Mouse (Mus musculus): ENCODE data around the gene Helz2. TPM values are rescaled to one million over a fixed set of nuclear protein-coding genes. Genes with fewer than 3 reads are reported as not detected.
"Not testable (repeated sequence)": the region's sequence is repeated elsewhere in the genome, so short reads cannot be mapped to it uniquely, and the experiment has no call there.

The Helz2 gene
- polyA plus RNA-seq, 1 experiment = 10.9 TPM

DNA sequence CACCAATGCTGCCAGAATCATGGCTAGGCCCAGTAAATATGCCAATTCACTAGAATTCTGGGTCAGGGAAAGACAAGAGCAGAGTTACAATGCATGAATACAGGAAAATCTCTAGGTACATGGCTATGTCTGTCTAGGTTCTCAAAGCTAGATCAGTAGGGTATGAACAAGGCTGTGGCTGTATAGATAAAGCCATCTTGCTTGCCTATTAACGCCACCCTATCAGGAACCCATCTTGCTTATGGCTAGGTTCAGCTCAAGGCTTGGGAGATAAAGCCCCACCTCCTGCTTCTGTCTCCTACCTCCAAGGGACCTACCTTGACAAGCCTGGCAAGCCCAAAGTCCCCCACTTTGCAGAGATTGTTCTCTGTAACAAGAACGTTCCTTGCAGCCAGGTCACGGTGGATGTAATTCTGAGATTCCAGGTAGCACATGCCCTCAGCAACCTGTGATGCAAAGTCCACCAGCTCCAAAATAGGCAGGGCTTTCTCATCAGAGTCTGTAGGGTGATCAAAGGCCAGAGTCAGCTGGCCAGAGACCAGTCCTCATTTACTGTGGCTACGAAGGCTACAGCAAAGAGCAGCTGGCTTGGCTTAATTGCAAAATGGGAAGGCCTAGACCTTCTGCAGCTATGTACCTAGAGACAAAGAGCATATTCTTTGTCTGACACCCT, 45.1 kb downstream of the Helz2 start:
- DNase-seq (ENCODE audit: low spot score) = no peak

DNA sequence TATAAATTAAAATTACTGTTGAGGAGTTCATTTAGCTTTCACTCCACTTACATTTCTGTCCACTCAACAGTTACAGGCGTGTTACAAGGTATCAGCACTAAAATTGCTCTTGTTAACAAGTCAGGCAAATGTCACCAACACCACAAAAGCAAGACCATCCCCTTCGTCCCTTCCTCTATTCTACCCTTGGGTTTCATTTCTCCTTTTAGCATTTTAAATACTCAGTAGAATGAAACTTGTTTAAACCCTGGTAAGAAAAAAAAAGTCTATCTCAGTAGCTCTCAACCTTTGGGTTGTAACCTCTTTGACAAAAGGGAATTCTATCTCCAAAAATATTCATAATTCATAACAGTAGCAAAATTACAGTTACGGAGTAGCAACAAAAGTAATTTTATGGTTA, 48.8 kb downstream of the Helz2 start:
- no peak for DNase-seq (ENCODE audit: low spot score)

DNA sequence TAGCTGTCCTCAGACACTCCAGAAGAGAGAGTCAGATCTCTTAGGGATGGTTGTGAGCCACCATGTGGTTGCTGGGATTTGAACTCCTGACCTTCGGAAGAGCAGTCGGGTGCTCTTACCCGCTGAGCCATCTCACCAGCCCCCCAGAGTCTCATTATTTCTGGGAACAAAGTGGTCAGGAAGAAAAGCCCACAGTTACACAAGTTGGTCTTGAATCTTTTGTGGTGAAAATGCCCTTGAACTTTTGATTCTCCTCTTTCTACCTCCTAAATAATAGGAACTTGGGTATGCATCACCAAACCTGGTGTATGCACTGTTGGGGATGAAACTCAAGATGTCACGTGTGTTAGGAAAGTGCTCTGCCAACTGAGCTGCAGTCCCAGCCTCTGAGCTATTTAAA, 49.9 kb downstream of the Helz2 start:
- DNase-seq (ENCODE audit: low spot score) = no peak

GRCm38 (mm10) chr2:181191385-181191784, 50.4 kb downstream of the Helz2 start:
- DNase-seq (ENCODE audit: low spot score) = not testable (repeated sequence)

DNA sequence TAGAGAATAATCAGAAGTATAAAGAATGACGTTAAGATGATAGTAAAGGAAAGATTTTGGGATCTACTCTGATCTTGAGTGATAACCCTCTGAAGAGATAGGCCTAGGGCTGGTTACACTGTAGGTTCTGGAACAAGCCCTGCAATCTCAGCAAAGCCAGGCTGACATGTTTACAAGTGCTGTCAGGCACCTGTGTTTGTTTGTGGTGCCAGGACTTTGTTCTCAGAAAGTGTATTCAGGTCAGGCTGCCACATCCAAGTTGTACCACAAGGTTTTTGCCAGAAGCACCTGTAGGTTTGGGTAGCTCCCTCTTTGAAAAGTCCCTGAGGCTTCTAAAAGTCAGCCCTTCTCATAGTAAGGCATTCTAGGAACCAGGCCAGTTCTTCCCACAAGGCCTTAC, 52.5 kb downstream of the Helz2 start:
- DNase-seq (ENCODE audit: low spot score) = no peak

DNA sequence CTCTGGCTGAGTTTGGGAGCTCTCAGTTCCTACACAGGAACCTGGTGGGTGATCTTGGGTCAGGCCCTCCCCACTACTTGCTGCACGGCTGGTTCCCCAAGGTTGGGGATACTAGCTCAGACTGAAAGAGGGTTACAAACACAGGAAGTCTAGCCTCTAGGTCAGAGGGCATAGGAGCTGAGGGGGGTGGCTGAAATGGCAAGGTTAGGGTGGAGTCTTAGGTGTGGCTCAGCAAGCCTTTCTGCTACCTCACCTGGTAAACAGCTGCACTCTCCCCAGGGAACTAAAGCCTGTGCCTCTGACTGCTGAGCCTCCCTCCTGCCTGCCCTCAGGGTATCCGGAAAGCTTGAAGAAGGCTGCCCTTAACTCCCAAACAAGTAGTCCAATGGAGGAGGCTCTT, 53.1 kb downstream of the Helz2 start:
- DNase-seq (ENCODE audit: low spot score) = peak; percentile 33

GRCm38 (mm10) chr2:181187121-181188000, 54.5 kb downstream of the Helz2 start, which contains the start of gene Ppdpf:
Ppdpf (plus strand) TSS chr2:181187247.
- DNase-seq (ENCODE audit: low spot score) = peak; percentile 77

DNA sequence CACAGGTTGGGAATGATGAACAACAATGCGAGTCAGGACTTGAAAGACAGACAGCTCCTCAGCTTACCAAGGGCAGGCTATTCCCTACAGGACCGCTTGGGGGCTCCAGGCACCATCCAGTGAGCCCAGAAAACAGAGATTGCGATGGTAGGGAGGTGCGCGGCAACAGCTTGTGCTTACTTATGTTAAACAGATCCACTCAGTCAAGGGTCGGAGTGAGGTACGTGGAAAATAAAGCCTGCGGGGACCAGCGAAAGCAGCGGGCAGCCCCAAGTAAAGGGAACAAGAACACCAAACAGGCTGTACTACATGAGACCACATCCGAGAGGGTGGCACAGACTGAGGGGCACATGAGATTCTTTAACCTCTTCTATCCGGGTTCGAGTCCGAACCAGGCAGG, 55.2 kb downstream of the Helz2 start:
- peak; percentile 62 for DNase-seq (ENCODE audit: low spot score)

GRCm38 (mm10) chr2:181180898-181181297, 60.9 kb downstream of the Helz2 start:
- no peak for DNase-seq (ENCODE audit: low spot score)

DNA sequence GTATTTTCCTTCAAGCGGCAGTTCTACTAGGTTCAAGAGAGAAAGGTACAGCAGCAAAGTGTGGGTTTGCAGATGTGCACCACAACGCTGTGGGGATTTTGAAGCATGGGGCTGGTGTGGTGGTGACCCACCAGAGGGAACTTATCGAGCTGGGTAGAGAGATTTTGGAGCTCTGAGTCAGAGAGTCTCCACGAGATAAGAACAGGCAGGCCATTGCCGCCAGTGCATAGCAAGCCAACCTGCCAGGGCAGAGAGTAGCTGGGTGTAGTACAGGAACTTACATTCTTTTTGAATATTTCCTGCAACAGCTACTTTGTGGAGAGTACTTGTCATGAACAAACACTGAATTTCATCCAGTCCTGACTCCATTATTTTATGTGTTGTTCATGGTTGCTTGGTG, 63.4 kb downstream of the Helz2 start:
- DNase-seq (ENCODE audit: low spot score) = no peak

- no peak for DNase-seq (ENCODE audit: low spot score)
These were observed 63.8 kb downstream of the Helz2 start for GRCm38 (mm10) chr2:181178015-181178414.

Other genes with a start within 250 kb of the Helz2 start
- gene Chrna4, start 198.5 kb downstream of the Helz2 start, polyA plus RNA-seq (2012; rRNA removed) = 0.03 TPM in 2 replicates
- 0.07 and 0.12 TPM in 2 replicates for gene Kcnq2, start 106.7 kb downstream of the Helz2 start, polyA plus RNA-seq (2012; rRNA removed)
- 0.48 and 0.97 TPM in 2 replicates for gene Eef1a2, start 85.0 kb downstream of the Helz2 start, polyA plus RNA-seq (2012; rRNA removed)
- gene Ppdpf, start 54.8 kb downstream of the Helz2 start, polyA plus RNA-seq (2012; rRNA removed) = 116 and 147 TPM in 2 replicates
- 0.04 and 0.07 TPM in 2 replicates for gene Ptk6, start 39.2 kb downstream of the Helz2 start, polyA plus RNA-seq (2012; rRNA removed)
- gene Srms, start 28.8 kb downstream of the Helz2 start, polyA plus RNA-seq (2012; rRNA removed) = 0.49 and 0.51 TPM in 2 replicates
- gene Fndc11, start 22.0 kb downstream of the Helz2 start, polyA plus RNA-seq (2012; rRNA removed) = 0.23 and 0.27 TPM in 2 replicates
- gene Gmeb2, start 46.0 kb upstream of the Helz2 start, polyA plus RNA-seq (2012; rRNA removed) = 18.1 and 21.0 TPM in 2 replicates
- gene Stmn3, start 72.5 kb upstream of the Helz2 start, polyA plus RNA-seq (2012; rRNA removed) = 1.1 and 1.3 TPM in 2 replicates
- gene Rtel1, start 77.7 kb upstream of the Helz2 start, polyA plus RNA-seq (2012; rRNA removed) = 42.1 and 55.2 TPM in 2 replicates
- 36.7 and 41.9 TPM in 2 replicates for gene Zgpat, start 122.9 kb upstream of the Helz2 start, polyA plus RNA-seq (2012; rRNA removed)
- gene Arfrp1, start 123.4 kb upstream of the Helz2 start, polyA plus RNA-seq (2012; rRNA removed) = 67.5 and 73.0 TPM in 2 replicates
- gene Lime1, start 138.1 kb upstream of the Helz2 start, polyA plus RNA-seq (2012; rRNA removed) = 26.6 and 36.3 TPM in 2 replicates
- gene Zbtb46, start 217.4 kb upstream of the Helz2 start, polyA plus RNA-seq (2012; rRNA removed) = 4.4 and 4.6 TPM in 2 replicates

Data from urinary bladder, adult 2 months (tissue).